Mouse (Mus musculus): ENCODE data around the gene Bbip1.
"Not testable (repeated sequence)": the region's sequence is repeated elsewhere in the genome, so short reads cannot be mapped to it uniquely, and the experiment has no call there.

The Bbip1 gene

GRCm38 (mm10) chr19:53925338-53925751, 19.1 kb downstream of the Bbip1 start:
- DNase-seq (ENCODE audit: low spot score): no peak

- not testable (repeated sequence) for DNase-seq (ENCODE audit: low spot score)
These were observed 22.4 kb downstream of the Bbip1 start for GRCm38 (mm10) chr19:53921996-53922395.

- no peak for DNase-seq (ENCODE audit: low spot score)
These were observed 24.9 kb downstream of the Bbip1 start for GRCm38 (mm10) chr19:53919541-53919940.

GRCm38 (mm10) chr19:53914950-53915349, 29.5 kb downstream of the Bbip1 start:
- DNase-seq (ENCODE audit: low spot score): no peak

DNA sequence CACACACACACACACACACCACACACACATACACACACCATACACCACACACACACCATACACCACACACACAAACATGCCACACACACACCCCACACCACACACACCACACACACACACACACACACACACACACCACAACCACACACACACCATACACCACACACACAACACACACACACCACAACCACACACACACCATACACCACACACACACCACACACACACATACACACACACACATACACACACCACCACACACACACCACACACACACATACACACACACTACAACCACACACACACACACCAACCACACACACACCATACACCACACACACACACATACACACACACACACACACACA, 37.7 kb downstream of the Bbip1 start:
- DNase-seq (ENCODE audit: low spot score): not testable (repeated sequence)

DNA sequence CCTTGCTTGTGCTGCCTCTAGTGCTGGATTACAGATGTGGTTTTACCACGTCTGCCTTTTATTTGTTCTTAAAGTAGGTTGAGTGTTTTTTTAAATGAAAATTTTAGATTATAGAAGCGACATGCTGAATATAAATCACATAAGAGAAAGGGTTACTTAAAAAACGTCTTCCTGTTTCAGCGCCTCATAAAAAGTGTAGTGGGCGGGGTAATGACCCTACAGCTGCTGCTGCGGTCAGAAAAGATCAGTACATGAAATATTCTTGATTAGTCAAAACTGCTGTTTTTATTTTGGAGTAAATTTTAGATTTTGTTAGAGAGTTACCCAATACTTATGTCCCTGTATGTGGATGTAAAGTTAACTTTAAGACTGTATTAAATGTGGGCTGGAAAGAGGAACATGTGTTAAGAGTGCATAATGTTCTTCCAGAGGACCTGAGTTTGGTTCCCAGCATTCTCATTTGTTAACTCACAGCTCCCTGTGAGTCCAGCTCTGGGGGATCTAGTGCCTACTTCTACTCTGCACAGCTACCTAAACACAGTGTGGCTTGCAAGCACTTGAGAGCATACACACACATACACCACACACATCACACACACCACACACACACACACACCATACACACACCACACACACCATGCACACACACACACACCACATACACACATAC, 38.3 kb downstream of the Bbip1 start:
- no peak for DNase-seq (ENCODE audit: low spot score)

- DNase-seq (ENCODE audit: low spot score): no peak
These were observed 39.5 kb downstream of the Bbip1 start for GRCm38 (mm10) chr19:53904833-53905480.

DNA sequence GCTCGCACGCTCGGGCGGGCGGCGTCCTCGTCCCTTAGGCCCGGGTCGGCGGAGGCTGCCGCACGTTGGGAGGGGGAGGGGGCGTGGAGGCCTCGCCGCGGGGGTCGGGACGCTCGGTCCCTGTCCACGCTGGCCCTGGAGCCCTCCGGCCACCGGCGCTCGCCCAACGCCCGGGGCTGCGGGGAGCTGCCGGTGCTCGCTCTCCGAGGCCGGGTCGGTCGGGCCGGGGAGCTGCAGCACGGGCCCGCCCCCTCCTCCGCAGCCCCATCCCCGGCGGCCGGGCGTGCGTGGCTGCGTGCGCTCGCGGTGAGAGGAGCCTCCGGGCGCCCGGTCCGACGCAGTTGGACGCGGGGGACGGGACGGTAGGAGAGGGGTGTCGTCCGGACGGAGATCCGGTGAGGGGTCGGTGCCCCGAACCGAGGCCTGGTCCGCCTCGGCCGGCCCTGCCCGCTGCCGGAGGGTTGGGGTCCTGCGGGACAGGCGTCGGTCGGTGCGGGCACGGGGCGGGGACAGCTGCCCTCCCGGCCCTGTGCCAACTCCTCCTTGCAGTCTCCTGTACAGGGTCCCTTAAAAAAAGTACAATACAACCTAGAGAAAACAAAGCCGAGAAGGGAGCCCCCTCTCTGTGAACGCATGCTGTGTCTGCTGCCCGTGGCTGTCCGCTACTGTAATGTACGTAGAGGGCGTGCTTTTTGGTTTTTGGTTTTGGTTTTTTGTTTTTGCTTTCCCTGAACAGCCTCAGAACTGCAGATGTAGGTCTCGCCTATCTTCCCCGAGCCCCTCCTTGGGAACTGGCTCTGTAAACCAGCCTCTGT, 40.7 kb downstream of the Bbip1 start:
- no peak for DNase-seq (ENCODE audit: low spot score)

- DNase-seq (ENCODE audit: low spot score): peak; percentile 87
These were observed 41.5 kb downstream of the Bbip1 start for GRCm38 (mm10) chr19:53902739-53903487.

- no peak for DNase-seq (ENCODE audit: low spot score)
These were observed 42.3 kb downstream of the Bbip1 start for GRCm38 (mm10) chr19:53901931-53902738.

GRCm38 (mm10) chr19:53899941-53900610, 44.4 kb downstream of the Bbip1 start:
- DNase-seq (ENCODE audit: low spot score): no peak

- DNase-seq (ENCODE audit: low spot score): no peak
These were observed 45.2 kb downstream of the Bbip1 start for GRCm38 (mm10) chr19:53898970-53899900.

- DNase-seq (ENCODE audit: low spot score): no peak
These were observed 45.9 kb downstream of the Bbip1 start for GRCm38 (mm10) chr19:53898498-53898897.

DNA sequence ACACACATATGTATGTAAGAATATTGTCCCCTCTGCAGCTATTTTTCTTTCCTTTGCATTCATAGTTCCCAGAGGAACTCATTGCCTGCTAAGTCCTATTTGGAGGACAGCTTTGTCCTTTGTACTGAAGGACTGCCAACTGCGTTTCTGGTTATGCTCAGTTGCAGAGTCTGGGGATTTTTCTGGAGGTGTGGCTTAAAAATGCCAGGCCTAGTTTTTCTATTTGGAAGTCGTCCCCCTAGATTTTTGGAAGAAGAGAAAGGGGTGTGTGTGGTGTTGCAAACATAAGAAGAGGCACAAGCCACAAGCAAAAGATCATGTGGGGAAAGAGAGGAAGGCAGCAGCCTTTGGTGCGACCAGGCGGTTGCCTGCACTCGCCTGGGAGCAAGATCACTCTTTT, 46.4 kb downstream of the Bbip1 start:
- no peak for DNase-seq (ENCODE audit: low spot score)

DNA sequence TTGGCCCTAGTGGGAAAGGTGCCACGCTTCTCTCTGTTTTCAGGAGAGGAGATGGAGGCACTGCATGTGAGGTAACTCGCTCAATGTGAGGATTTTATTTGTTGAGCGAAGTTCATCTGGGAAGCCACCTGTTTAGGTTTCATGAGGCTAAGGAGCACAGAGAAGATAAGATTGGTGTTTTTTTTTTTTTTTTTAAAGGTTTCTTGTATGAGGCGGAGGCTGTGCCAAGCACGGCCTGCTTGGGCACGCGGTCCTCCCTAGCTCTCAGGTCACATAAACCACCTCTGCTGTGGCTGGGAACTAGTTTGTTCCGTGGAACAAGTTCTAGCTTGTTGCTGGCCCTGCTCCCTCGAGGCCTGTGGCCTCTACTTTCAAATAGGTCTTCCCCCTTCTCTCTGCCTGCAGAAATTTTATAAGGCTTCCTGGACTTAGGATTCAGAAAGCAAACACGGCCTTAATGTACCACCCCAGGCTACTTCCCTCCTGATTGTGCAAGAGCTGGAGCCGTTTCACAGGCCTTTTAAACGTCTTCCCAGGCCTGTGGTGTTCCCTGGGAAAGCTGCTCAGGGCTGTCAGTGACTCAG, 49.8 kb downstream of the Bbip1 start:
- DNase-seq (ENCODE audit: low spot score): no peak

- DNase-seq (ENCODE audit: low spot score): no peak
These were observed 50.7 kb downstream of the Bbip1 start for GRCm38 (mm10) chr19:53893711-53894171.

- DNase-seq (ENCODE audit: low spot score): no peak
These were observed 51.5 kb downstream of the Bbip1 start for GRCm38 (mm10) chr19:53892838-53893359.

- no peak for DNase-seq (ENCODE audit: low spot score)
These were observed 52.4 kb downstream of the Bbip1 start, which contains the start of gene Pdcd4 for GRCm38 (mm10) chr19:53892061-53892460. Gene Pdcd4, plus strand, starts transcription at chr19:53892231.

GRCm38 (mm10) chr19:53891569-53891968, 52.9 kb downstream of the Bbip1 start:
- DNase-seq (ENCODE audit: low spot score): no peak

Data from ovary, postnatal 10 days (tissue).